8 mouse cellular contexts compared by ENCODE assay signal in the genomic region with DNA sequence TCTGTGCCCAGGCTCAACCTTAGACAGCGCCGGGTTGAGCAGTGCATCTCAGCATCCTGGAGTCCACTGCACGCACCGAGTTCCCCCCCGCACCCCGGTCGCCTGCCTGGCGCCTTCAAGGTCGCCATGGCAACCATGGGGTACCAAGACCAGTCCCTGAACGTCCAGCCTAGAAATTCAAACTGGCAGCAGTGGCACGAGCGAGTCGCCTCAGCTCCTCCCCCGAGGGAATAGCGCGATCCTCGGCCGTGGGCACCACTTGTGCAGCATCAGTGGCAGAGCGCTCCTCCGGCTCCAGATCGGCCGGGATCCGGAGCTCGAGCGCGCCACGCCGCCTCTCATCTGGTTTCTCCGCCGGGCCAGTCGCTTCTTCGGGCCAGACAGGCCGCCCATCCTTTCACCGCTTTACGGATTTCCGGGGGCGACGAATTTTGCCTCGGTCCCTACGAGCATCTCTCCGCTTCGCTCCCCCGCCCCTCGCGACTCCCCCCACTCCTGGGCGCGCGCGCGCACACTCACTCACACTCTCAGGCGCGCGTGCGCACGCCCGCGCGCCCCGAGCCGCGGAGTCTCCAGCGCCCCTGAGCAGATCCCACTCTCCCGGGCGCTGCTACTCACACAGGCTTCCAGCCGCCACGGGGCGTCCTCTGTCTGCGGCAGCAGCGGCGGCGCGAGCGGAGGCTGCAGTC. TPM values are rescaled to one million over a fixed set of nuclear protein-coding genes. Genes with fewer than 3 reads are reported as not detected.
A peak's percentile ranks its signal among the peaks of the same experiment; 100 is the strongest.
DNase-seq lines count a peak whose midpoint lies in the region; ATAC-seq and TF ChIP-seq lines count a peak whose summit lies in the region.

A gene (plus strand): TSS at position 542 of the 689 bp plus-strand sequence.

- H3K9ac ChIP-seq in heart, embryonic 12.5 days, result peak within 1 kb of the TSS; percentile 75
- H3K9ac ChIP-seq in liver, embryonic 16.5 days (ENCODE audit: low read depth, low read length), result no peak within 1 kb of the TSS

- no peak for TF ChIP-seq CTCF in E14TG2a.4 (conservative IDR thresholded peaks at IDR 0.05; ENCODE audit: low read length)
- TF ChIP-seq CTCF in bone marrow macrophage, adult 2 months (IDR thresholded peaks at IDR 0.05; ENCODE audit: low read depth, low read length), result no peak
- no peak for TF ChIP-seq CTCF in embryonic fibroblast, embryonic 13.5 days (IDR thresholded peaks at IDR 0.05; ENCODE audit: borderline replicate concordance, insufficient read depth, low read length)

- H3K4me2 ChIP-seq in heart, embryonic 12.5 days, result peak within 1 kb of the TSS; percentile 99
- H3K4me2 ChIP-seq in liver, embryonic 16.5 days (ENCODE audit: low read depth, low read length), result peak within 1 kb of the TSS; percentile 61

- no peaks in the 10 kb centered on the region for H3K9me3 ChIP-seq in E14TG2a.4 (ENCODE audit: low read length)
- no peaks in the 10 kb centered on the region for H3K9me3 ChIP-seq in heart, embryonic 12.5 days (replicated peaks)
- no peaks in the 10 kb centered on the region for H3K9me3 ChIP-seq in liver, embryonic 16.5 days (replicated peaks; ENCODE audit: control insufficient read depth, low read length)

- peaks cover 58% of the 10 kb centered on the region for H3K27me3 ChIP-seq in E14TG2a.4 (ENCODE audit: insufficient read depth, low read length)
- H3K27me3 ChIP-seq in heart, embryonic 12.5 days (replicated peaks), result peaks cover 18% of the 10 kb centered on the region
- peaks cover 41% of the 10 kb centered on the region for H3K27me3 ChIP-seq in liver, embryonic 16.5 days (ENCODE audit: control insufficient read depth, insufficient read depth, low read depth, low read length)

- peaks cover 6% of the 10 kb centered on the region for H3K4me1 ChIP-seq in E14TG2a.4 (replicated peaks; ENCODE audit: low read depth, low read length)
- no peaks in the 10 kb centered on the region for H3K4me1 ChIP-seq in bone marrow macrophage, adult 2 months (ENCODE audit: control insufficient read depth, insufficient read depth, low read length)
- H3K4me1 ChIP-seq in embryonic fibroblast, embryonic 13.5 days (ENCODE audit: control insufficient read depth, insufficient read depth, low read length), result no peaks in the 10 kb centered on the region
- peaks cover 9% of the 10 kb centered on the region for H3K4me1 ChIP-seq in heart, embryonic 12.5 days (replicated peaks)
- no peaks in the 10 kb centered on the region; the same call in 1 of the 2 replicates for H3K4me1 ChIP-seq in liver, embryonic 16.5 days (ENCODE audit: control insufficient read depth, low read depth, low read length)

- peak; percentile 83 to 87 for DNase-seq in kidney, postnatal 4 days
- DNase-seq in ovary, postnatal 36 days (ENCODE audit: low spot score), result peak; percentile 58
- peak; percentile 15 for DNase-seq in urinary bladder, postnatal 25 days (ENCODE audit: low spot score)

- H3K4me3 ChIP-seq in E14TG2a.4 (replicated peaks; ENCODE audit: low read length), result peak within 1 kb of the TSS; percentile 94
- peak within 1 kb of the TSS; percentile 43 for H3K4me3 ChIP-seq in bone marrow macrophage, adult 2 months (ENCODE audit: insufficient read depth, low read length)
- H3K4me3 ChIP-seq in embryonic fibroblast, embryonic 13.5 days (ENCODE audit: insufficient read depth, low read length), result peak within 1 kb of the TSS; percentile 60
- H3K4me3 ChIP-seq in heart, embryonic 12.5 days, result peak within 1 kb of the TSS; percentile 72
- H3K4me3 ChIP-seq in liver, embryonic 16.5 days (ENCODE audit: low read depth, low read length), result peak within 1 kb of the TSS; percentile 52

- WGBS in heart, embryonic 12.5 days, result under 1% methylated on average over 73 of the region's 73 CpGs
- 1% methylated on average over 73 of the region's 73 CpGs for WGBS in liver, embryonic 16.5 days (ENCODE audit: insufficient replicate concordance)

- TF ChIP-seq POLR2A in bone marrow macrophage, adult 2 months (IDR thresholded peaks at IDR 0.05; ENCODE audit: borderline replicate concordance, low read depth, low read length), result no peak
- no peak for TF ChIP-seq POLR2A in embryonic fibroblast, embryonic 13.5 days (IDR thresholded peaks at IDR 0.05; ENCODE audit: low read depth, low read length)

- peak; percentile 79 for ATAC-seq in heart, embryonic 12.5 days (ENCODE audit: insufficient number of reproducible peaks, low FRiP score)
- no peak for ATAC-seq in liver, embryonic 16.5 days (ENCODE audit: low read depth)

- H3K36me3 ChIP-seq in E14TG2a.4 (ENCODE audit: insufficient read depth, low read length), result no peaks in the 10 kb centered on the region
- H3K36me3 ChIP-seq in heart, embryonic 12.5 days, result no peaks in the 10 kb centered on the region
- no peaks in the 10 kb centered on the region for H3K36me3 ChIP-seq in liver, embryonic 16.5 days (ENCODE audit: control insufficient read depth, insufficient read depth)

- no peak within 1 kb of the TSS for H3K27ac ChIP-seq in bone marrow macrophage, adult 2 months (ENCODE audit: insufficient read depth, low read depth, low read length)
- H3K27ac ChIP-seq in embryonic fibroblast, embryonic 13.5 days (ENCODE audit: insufficient read depth, low read length), result no peak within 1 kb of the TSS
- H3K27ac ChIP-seq in heart, embryonic 12.5 days (ENCODE audit: poor library complexity, severe bottlenecking), result peak within 1 kb of the TSS; percentile 14; the same call in 1 of the 2 replicates
- H3K27ac ChIP-seq in liver, embryonic 16.5 days (ENCODE audit: low read length), result no peak within 1 kb of the TSS

RNA-seq across cellular contexts. Expression of the gene that starts here (rescaled TPM):
- 0.28 TPM in 1 of 2 replicates, not detected in the other for polyA plus RNA-seq in bone marrow macrophage, adult 2 months (2012; ENCODE audit: insufficient read depth, insufficient read length, missing spikeins)
- polyA plus RNA-seq in embryonic fibroblast, embryonic 13.5 days (2011; ENCODE audit: insufficient read length, low read depth, missing spikeins), result 3.0 and 7.0 TPM in 2 replicates
- polyA plus RNA-seq in heart, embryonic 12.5 days (2016; fragmentation: Nextera tagmentation; extraction: Ambion mirVana), result 3.2 and 4.5 TPM in 2 replicates
- polyA plus RNA-seq in liver, embryonic 16.5 days (2015; fragmentation: Nextera tagmentation; extraction: Ambion mirVana), result 0.13 and 0.25 TPM in 2 replicates

Comparison
In these comparisons a context has a peak if more than half of its experiments do, and no peak if none do; other contexts are left out.
1. H3K4me3 ChIP-seq: peak in every context shown above with its lines; median percentile 94 in E14TG2a.4; 72 in heart, embryonic 12.5 days; 60 in embryonic fibroblast, embryonic 13.5 days; 52 in liver, embryonic 16.5 days; 43 in bone marrow macrophage, adult 2 months.
2. DNase-seq: peak in every context shown above with its lines; median percentile 85 in kidney, postnatal 4 days; 58 in ovary, postnatal 36 days; 15 in urinary bladder, postnatal 25 days.